Comparison of ENCODE assay signal across 10 mouse cellular contexts in the genomic region with DNA sequence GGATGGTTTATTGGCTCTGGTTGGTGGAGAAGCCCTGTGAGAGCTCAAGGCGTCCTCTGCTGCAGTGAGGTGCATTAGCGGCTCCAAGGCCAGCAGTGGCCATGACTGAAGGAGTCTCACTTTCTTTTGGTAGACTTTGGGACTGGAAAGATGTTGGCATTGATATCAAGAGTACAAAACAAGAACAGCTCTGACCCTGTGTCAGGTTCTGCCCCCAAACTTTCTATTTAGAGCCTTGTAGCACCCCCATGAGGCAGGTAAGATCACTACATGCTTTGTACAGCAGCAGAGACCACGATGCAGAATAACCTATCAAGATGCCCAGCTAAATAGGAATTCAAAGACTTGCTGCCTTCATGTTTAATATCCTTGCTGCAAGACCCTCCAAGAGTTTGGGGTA. TPM values are rescaled to one million over a fixed set of nuclear protein-coding genes. Genes with fewer than 3 reads are reported as not detected.
DNase-seq lines count a peak whose midpoint lies in the region; ATAC-seq lines count a peak whose summit lies in the region.
"Had no signal": no experiment of that assay in that cellular context is flagged by ENCODE, and none has a peak within 500 bp of the region (broad histone marks: within the 10 kb centered on the region; RNA-seq: fewer than 3 reads in every experiment).

No protein-coding gene starts in this region.

- peak overlapping the region; percentile 57 for H3K4me2 ChIP-seq in neural tube, embryonic 15.5 days

- peak; percentile 50; the same call in 1 of the 2 replicates for ATAC-seq in neural tube, embryonic 15.5 days (ENCODE audit: low FRiP score)
- ATAC-seq in megakaryocyte, adult 5-6 weeks (ENCODE audit: poor library complexity, severe bottlenecking) = no peak

- peaks cover 3% of the 10 kb centered on the region; the same call in 1 of the 2 replicates for H3K27me3 ChIP-seq in hindbrain, embryonic 10.5 days (ENCODE audit: insufficient read depth, poor library complexity, severe bottlenecking)
- H3K27me3 ChIP-seq in neural tube, embryonic 15.5 days (replicated peaks) = no peaks in the 10 kb centered on the region

- WGBS in hindbrain, embryonic 10.5 days = 66% methylated on average over 3 of the region's 3 CpGs
- 65% methylated on average over 3 of the region's 3 CpGs for WGBS in neural tube, embryonic 15.5 days

- DNase-seq in heart, adult 11 months = peak; percentile 70
- no peak for DNase-seq in heart, postnatal 25 days (ENCODE audit: low spot score)
- DNase-seq in right cerebral cortex, postnatal 10 days (ENCODE audit: low spot score in 2 of 2) = peak; percentile 39 to 48
- DNase-seq in right cerebral cortex, postnatal 4 days = no peak
- DNase-seq in hindbrain, embryonic 10.5 days (ENCODE audit: low spot score) = no peak
- DNase-seq in adrenal gland, postnatal 36 days = no peak

- H3K9ac ChIP-seq in neural tube, embryonic 15.5 days (replicated peaks) = no peak overlapping the region

- intact Hi-C loops in heart, postnatal 25 days (cut with DNase I) = no loop called here

- H3K9me3 ChIP-seq in hindbrain, embryonic 10.5 days = no peaks in the 10 kb centered on the region
- no peaks in the 10 kb centered on the region for H3K9me3 ChIP-seq in neural tube, embryonic 15.5 days (replicated peaks)
- H3K9me3 ChIP-seq: G1E had no signal

- H3K4me3 ChIP-seq in hindbrain, embryonic 10.5 days = peak overlapping the region; percentile 50
- peak overlapping the region; percentile 29; the same call in 1 of the 2 replicates for H3K4me3 ChIP-seq in neural tube, embryonic 15.5 days (replicated peaks)

- no peak overlapping the region for H3K27ac ChIP-seq in hindbrain, embryonic 10.5 days
- H3K27ac ChIP-seq in neural tube, embryonic 15.5 days (replicated peaks) = no peak overlapping the region

- peaks cover 13% of the 10 kb centered on the region for H3K4me1 ChIP-seq in hindbrain, embryonic 10.5 days (replicated peaks)
- H3K4me1 ChIP-seq in neural tube, embryonic 15.5 days = peaks cover 8% of the 10 kb centered on the region

- no peaks in the 10 kb centered on the region for H3K36me3 ChIP-seq in hindbrain, embryonic 10.5 days
- H3K36me3 ChIP-seq in neural tube, embryonic 15.5 days = no peaks in the 10 kb centered on the region
- H3K36me3 ChIP-seq: G1E had no signal

RNA-seq across cellular contexts. Expression of a gene that starts 23.4 kb away (rescaled TPM):
- not detected for total RNA-seq in heart, postnatal 25 days (2021)
- polyA plus RNA-seq in hindbrain, embryonic 10.5 days (2016; fragmentation: Nextera tagmentation; extraction: Ambion mirVana) = not detected in 2 replicates
- not detected in 2 replicates for polyA plus RNA-seq in neural tube, embryonic 15.5 days (2015; fragmentation: Nextera tagmentation; extraction: Ambion mirVana)
- total RNA-seq in adrenal gland, postnatal 36 days (2021) = not detected
- not detected in 2 replicates for total RNA-seq in megakaryocyte, adult 5-6 weeks (2015)
- not detected in 2 replicates for total RNA-seq in megakaryocyte, adult 5-6 weeks (2017)
- total RNA-seq: neutrophil, adult 5-6 weeks had no signal
- polyA plus RNA-seq: G1E had no signal

RNA-seq across cellular contexts. Expression of a gene that starts 58.5 kb away (rescaled TPM):
- 1 to 10 TPM; 1.4 to 2.0 TPM for total RNA-seq in heart, postnatal 25 days (2021)
- 0.07 and 0.09 TPM in 2 replicates for polyA plus RNA-seq in hindbrain, embryonic 10.5 days (2016; fragmentation: Nextera tagmentation; extraction: Ambion mirVana)
- polyA plus RNA-seq in neural tube, embryonic 15.5 days (2015; fragmentation: Nextera tagmentation; extraction: Ambion mirVana) = 1.8 and 2.0 TPM in 2 replicates
- total RNA-seq in adrenal gland, postnatal 36 days (2021) = 1 to 10 TPM in 1 of 2 experiments, under 1 TPM in 1; 0.99 to 1.2 TPM
- total RNA-seq in megakaryocyte, adult 5-6 weeks (2015) = under 0.01 and 0.07 TPM in 2 replicates
- 0.04 TPM in 1 of 2 replicates, not detected in the other for total RNA-seq in megakaryocyte, adult 5-6 weeks (2017)
- polyA plus RNA-seq: G1E had no signal

Comparison
In these comparisons a context has a peak if more than half of its experiments do, and no peak if none do; other contexts are left out.
1. DNase-seq: peak in heart, adult 11 months (single experiment) and right cerebral cortex, postnatal 10 days (2 of 2); none in heart, postnatal 25 days (single experiment), right cerebral cortex, postnatal 4 days (single experiment), hindbrain, embryonic 10.5 days (single experiment) and adrenal gland, postnatal 36 days (0 of 2).